Mouse (Mus musculus) adrenal gland, adult 2 months (tissue): ENCODE measurements around the gene Fut4. TPM values are rescaled to one million over a fixed set of nuclear protein-coding genes. Genes with fewer than 3 reads are reported as not detected.
"Not testable (repeated sequence)": the region's sequence is repeated elsewhere in the genome, so short reads cannot be mapped to it uniquely, and the experiment has no call there.

Experiments
- DNase-seq: peaks from one replicate; pipeline ENCODE4 v3.0.0; 2021
- polyA plus RNA-seq: library from polyadenylated mRNA; depleted of rRNA; stranded (reverse); fragments of >200 nt; gene quantifications from 2 replicates; pipeline ENCODE4 v1.2.3, GENCODE M21; 2012; rRNA removed
- total RNA-seq, 2 experiments: library from RNA; stranded (reverse); gene quantifications; 2 replicates each; pipeline ENCODE4 v1.2.3; 2021

The Fut4 gene
- total and polyA plus RNA-seq, 3 experiments = 0.35 to 2.0 (median 1.7) TPM

GRCm38 (mm10) chr9:14726005-14726404 is 26.2 kb downstream of the Fut4 start:
- no peak for DNase-seq

- no peak for DNase-seq
Observed at GRCm38 (mm10) chr9:14724755-14725420, 27.3 kb downstream of the Fut4 start.

GRCm38 (mm10) chr9:14721610-14722009 is 30.6 kb downstream of the Fut4 start:
- no peak for DNase-seq

GRCm38 (mm10) chr9:14720384-14720783 is 31.8 kb downstream of the Fut4 start:
- DNase-seq = no peak

- DNase-seq = no peak
Observed at GRCm38 (mm10) chr9:14718332-14718691, 33.9 kb downstream of the Fut4 start.

- peak; percentile 20 for DNase-seq
Observed at GRCm38 (mm10) chr9:14717689-14718331, 34.4 kb downstream of the Fut4 start.

- DNase-seq = no peak
Observed at GRCm38 (mm10) chr9:14715258-14715657, 36.9 kb downstream of the Fut4 start.

- no peak for DNase-seq
Observed at GRCm38 (mm10) chr9:14710910-14711309, 41.3 kb downstream of the Fut4 start.

GRCm38 (mm10) chr9:14705321-14706162 is 46.7 kb downstream of the Fut4 start:
- no peak for DNase-seq

GRCm38 (mm10) chr9:14700795-14701194 is 51.4 kb downstream of the Fut4 start:
- DNase-seq = not testable (repeated sequence)

GRCm38 (mm10) chr9:14699288-14699640 is 52.9 kb downstream of the Fut4 start:
- no peak for DNase-seq

GRCm38 (mm10) chr9:14698582-14699287 is 53.5 kb downstream of the Fut4 start:
- peak; percentile 88 for DNase-seq

Other genes with a start within 250 kb of the Fut4 start
- 10 to 100 TPM; 31.8 to 46.0 TPM for gene Amotl1, start 107.3 kb downstream of the Fut4 start, total RNA-seq
- gene Amotl1, start 107.3 kb downstream of the Fut4 start, polyA plus RNA-seq = 22.2 and 27.0 TPM in 2 replicates
- under 1 TPM in 1 of 2 experiments, not detected in 1; 0.14 TPM for gene Piwil4, start 11.7 kb downstream of the Fut4 start, total RNA-seq
- 0.10 and 0.16 TPM in 2 replicates for gene Piwil4, start 11.7 kb downstream of the Fut4 start, polyA plus RNA-seq
- gene 1700012B09Rik, start 18.6 kb upstream of the Fut4 start, total RNA-seq = not detected
- gene 1700012B09Rik, start 18.6 kb upstream of the Fut4 start, polyA plus RNA-seq = not detected in 2 replicates
- gene Mre11a, start 32.3 kb upstream of the Fut4 start, total RNA-seq = 10 to 100 TPM; 14.5 to 17.3 TPM
- 1.1 and 1.5 TPM in 2 replicates for gene Mre11a, start 32.3 kb upstream of the Fut4 start, polyA plus RNA-seq
- 10 to 100 TPM; 13.3 TPM for gene Ankrd49, start 32.5 kb upstream of the Fut4 start, total RNA-seq
- 1.3 and 1.6 TPM in 2 replicates for gene Ankrd49, start 32.5 kb upstream of the Fut4 start, polyA plus RNA-seq
- not detected for gene Gpr83, start 107.8 kb upstream of the Fut4 start, total RNA-seq
- 0.20 and 0.31 TPM in 2 replicates for gene Gpr83, start 107.8 kb upstream of the Fut4 start, polyA plus RNA-seq
- not detected for gene Izumo1r, start 151.6 kb upstream of the Fut4 start, total RNA-seq
- 0.17 TPM in 1 of 2 replicates, not detected in the other for gene Izumo1r, start 151.6 kb upstream of the Fut4 start, polyA plus RNA-seq